10 mouse cellular contexts compared by ENCODE assay signal in genomic region chr5:141368567-141368966, GRCm38 (mm10).
A peak's percentile ranks its signal among the peaks of the same experiment; 100 is the strongest.
DNase-seq lines count a peak whose midpoint lies in the region; ATAC-seq and TF ChIP-seq lines count a peak whose summit lies in the region.
"Had no signal": no experiment of that assay in that cellular context is flagged by ENCODE, and none has a peak within 500 bp of the region (broad histone marks: within the 10 kb centered on the region; RNA-seq: fewer than 3 reads in every experiment).

No protein-coding gene starts in this region.

- H3K4me3 ChIP-seq in intestine, embryonic 14.5 days (ENCODE audit: low read depth, low read length): no peak overlapping the region
- H3K4me3 ChIP-seq in intestine, embryonic 15.5 days (replicated peaks): no peak overlapping the region
- no peak overlapping the region for H3K4me3 ChIP-seq in lung, adult 2 months (replicated peaks; ENCODE audit: extremely low read depth, low read depth, low read length)
- H3K4me3 ChIP-seq in heart, embryonic 10.5 days: no peak overlapping the region

- H3K27ac ChIP-seq in intestine, embryonic 14.5 days (ENCODE audit: low read depth): peak overlapping the region; percentile 41; the same call in 1 of the 2 replicates
- no peak overlapping the region for H3K27ac ChIP-seq in intestine, embryonic 15.5 days
- no peak overlapping the region for H3K27ac ChIP-seq in heart, embryonic 10.5 days

- ATAC-seq in intestine, embryonic 14.5 days (replicated peaks; ENCODE audit: low FRiP score, low TSS enrichment, low read depth): no peak
- ATAC-seq in intestine, embryonic 15.5 days: no peak
- ATAC-seq: CD4-positive, CD25-positive, alpha-beta regulatory T cell, adult 4 months; inflammation-experienced regulatory T-cells, adult 6 months had no signal

- 39% methylated on average over 4 of the region's 4 CpGs for WGBS in intestine, embryonic 14.5 days
- WGBS in intestine, embryonic 15.5 days: 43% methylated on average over 4 of the region's 4 CpGs
- 27% methylated on average over 4 of the region's 4 CpGs for WGBS in lung, adult 2 months
- WGBS in heart, embryonic 10.5 days: 61% methylated on average over 4 of the region's 4 CpGs

- no peak overlapping the region for H3K4me2 ChIP-seq in intestine, embryonic 14.5 days (ENCODE audit: low read length)
- H3K4me2 ChIP-seq in intestine, embryonic 15.5 days (replicated peaks): no peak overlapping the region

- TF ChIP-seq CTCF in lung, adult 2 months (IDR thresholded peaks at IDR 0.05; ENCODE audit: insufficient read depth, low read length): no peak

- H3K9ac ChIP-seq in intestine, embryonic 14.5 days (ENCODE audit: low read length): no peak overlapping the region
- H3K9ac ChIP-seq in intestine, embryonic 15.5 days: no peak overlapping the region

- intact Hi-C loops in heart, postnatal 14 days (cut with DNase I): no loop called here

- H3K4me1 ChIP-seq in intestine, embryonic 14.5 days (replicated peaks; ENCODE audit: control insufficient read depth, insufficient read depth, low read length): peaks cover 17% of the 10 kb centered on the region; the same call in 1 of the 2 replicates
- H3K4me1 ChIP-seq in intestine, embryonic 15.5 days (replicated peaks): peaks cover 6% of the 10 kb centered on the region; the same call in 1 of the 2 replicates
- H3K4me1 ChIP-seq in lung, adult 2 months (ENCODE audit: control insufficient read depth, insufficient read depth, low read length): no peaks in the 10 kb centered on the region; the same call in 1 of the 2 replicates
- peaks cover 31% of the 10 kb centered on the region for H3K4me1 ChIP-seq in heart, embryonic 10.5 days

- DNase-seq in intestine, embryonic 14.5 days (ENCODE audit: low spot score): no peak
- DNase-seq in urinary bladder, postnatal 14 days (ENCODE audit: low spot score): peak; percentile 62
- no peak for DNase-seq in urinary bladder, adult 2 months (ENCODE audit: low spot score)
- DNase-seq in lung, adult 2 months: peak; percentile 13
- no peak for DNase-seq in heart, embryonic 10.5 days (ENCODE audit: low spot score)
- no peak for DNase-seq in heart, postnatal 14 days
- DNase-seq: thymus, adult 18-20 months had no signal

- H3K36me3 ChIP-seq in intestine, embryonic 14.5 days (ENCODE audit: control insufficient read depth, insufficient read depth, low read length): no peaks in the 10 kb centered on the region
- no peaks in the 10 kb centered on the region for H3K36me3 ChIP-seq in intestine, embryonic 15.5 days
- no peaks in the 10 kb centered on the region for H3K36me3 ChIP-seq in heart, embryonic 10.5 days

- H3K9me3 ChIP-seq in intestine, embryonic 14.5 days (ENCODE audit: control insufficient read depth, low read length): no peaks in the 10 kb centered on the region
- no peaks in the 10 kb centered on the region for H3K9me3 ChIP-seq in intestine, embryonic 15.5 days
- H3K9me3 ChIP-seq in heart, embryonic 10.5 days: no peaks in the 10 kb centered on the region

- no peaks in the 10 kb centered on the region for H3K27me3 ChIP-seq in intestine, embryonic 14.5 days (replicated peaks; ENCODE audit: control insufficient read depth, insufficient read depth, low read length)
- no peaks in the 10 kb centered on the region for H3K27me3 ChIP-seq in intestine, embryonic 15.5 days (replicated peaks)
- no peaks in the 10 kb centered on the region for H3K27me3 ChIP-seq in heart, embryonic 10.5 days (ENCODE audit: insufficient read depth, poor library complexity, severe bottlenecking)

- no peak for TF ChIP-seq POLR2A in lung, adult 2 months (IDR thresholded peaks at IDR 0.05; ENCODE audit: borderline replicate concordance, extremely low read depth, low read depth, low read length)

Comparison
In these comparisons a context has a peak if more than half of its experiments do, and no peak if none do; other contexts are left out.
1. DNase-seq: peak in urinary bladder, postnatal 14 days (single experiment) and lung, adult 2 months (single experiment); none in intestine, embryonic 14.5 days (single experiment), urinary bladder, adult 2 months (single experiment), heart, embryonic 10.5 days (single experiment) and heart, postnatal 14 days (0 of 2).